Mouse (Mus musculus) lung, postnatal 0 days (tissue): ENCODE measurements around the gene Mapk13.

Source experiments
- CTCF ChIP-seq: IDR thresholded peaks from 2 replicates; pipeline ENCODE4 v1.5.1; 2016; ENCODE audit warnings: antibody characterized with exemption, mild to moderate bottlenecking
- EP300 ChIP-seq: IDR thresholded peaks from 2 replicates; pipeline ENCODE4 v1.6.1; 2016; ENCODE audit warnings: antibody characterized with exemption, mild to moderate bottlenecking, control low read depth

DNA sequence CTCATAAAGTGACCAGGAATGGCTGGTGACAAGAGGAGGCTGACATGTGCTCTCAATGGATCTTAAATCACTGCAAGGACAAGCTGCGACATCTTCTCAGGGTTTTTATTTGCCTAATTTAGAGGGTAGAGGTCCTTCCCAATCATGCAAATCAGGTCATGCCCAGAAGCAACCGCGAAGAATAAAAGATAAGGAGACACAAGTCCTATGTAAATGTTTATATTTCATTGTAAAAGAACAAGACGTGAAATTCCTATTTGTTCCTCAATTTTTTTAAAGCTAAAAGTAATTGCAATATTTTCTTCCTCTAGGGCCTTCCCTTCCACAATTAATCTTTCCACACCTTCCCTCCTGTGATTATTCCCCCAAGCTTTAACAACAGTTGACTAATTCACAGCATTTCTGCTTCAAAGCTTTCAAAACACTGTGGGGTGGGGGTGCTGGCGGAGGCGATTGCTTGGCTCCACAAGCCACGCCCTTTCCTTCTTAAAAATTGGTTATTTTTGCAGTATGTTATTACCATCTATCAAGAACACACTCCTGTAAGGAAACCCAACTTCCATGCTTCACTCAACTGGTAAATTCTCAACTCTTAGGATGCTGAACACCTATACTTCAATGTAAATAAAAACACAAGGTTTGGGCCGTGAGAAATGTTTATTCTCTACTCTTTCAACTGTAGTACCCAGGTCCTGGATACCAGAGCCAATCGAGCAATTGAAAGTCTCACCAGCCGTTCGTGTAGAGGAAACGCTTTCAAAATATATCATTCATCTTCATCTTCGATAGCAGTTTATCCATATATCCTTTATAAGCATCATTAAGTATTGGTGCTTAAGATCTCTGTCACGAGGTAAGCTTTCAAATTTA lies 30.4 kb downstream of the Mapk13 start:
- TF ChIP-seq CTCF (no peak), EP300 (no peak)
